Mouse (Mus musculus) gastrocnemius, postnatal 14 days (tissue): ENCODE data around the gene Smad3. TPM values are rescaled to one million over a fixed set of nuclear protein-coding genes. Genes with fewer than 3 reads are reported as not detected.

Experiments used
- DNase-seq: peaks from one replicate; pipeline ENCODE4 v3.0.0; 2021; ENCODE audit warnings: mixed read lengths
- intact Hi-C: fragments of 180-260 bp; cut with DNase I; formaldehyde crosslinking; loops from one replicate; pipeline ENCODE4 v1.15.1; 2025; ENCODE audit warnings: low total_unique reads
- total RNA-seq, 2 experiments: library from RNA; stranded (reverse); gene quantifications; 2 replicates each; pipeline ENCODE4 v1.2.3; 2021

The Smad3 gene
- total RNA-seq, 2 experiments from 2014 or later, result 39.3 to 40.2 TPM

DNA sequence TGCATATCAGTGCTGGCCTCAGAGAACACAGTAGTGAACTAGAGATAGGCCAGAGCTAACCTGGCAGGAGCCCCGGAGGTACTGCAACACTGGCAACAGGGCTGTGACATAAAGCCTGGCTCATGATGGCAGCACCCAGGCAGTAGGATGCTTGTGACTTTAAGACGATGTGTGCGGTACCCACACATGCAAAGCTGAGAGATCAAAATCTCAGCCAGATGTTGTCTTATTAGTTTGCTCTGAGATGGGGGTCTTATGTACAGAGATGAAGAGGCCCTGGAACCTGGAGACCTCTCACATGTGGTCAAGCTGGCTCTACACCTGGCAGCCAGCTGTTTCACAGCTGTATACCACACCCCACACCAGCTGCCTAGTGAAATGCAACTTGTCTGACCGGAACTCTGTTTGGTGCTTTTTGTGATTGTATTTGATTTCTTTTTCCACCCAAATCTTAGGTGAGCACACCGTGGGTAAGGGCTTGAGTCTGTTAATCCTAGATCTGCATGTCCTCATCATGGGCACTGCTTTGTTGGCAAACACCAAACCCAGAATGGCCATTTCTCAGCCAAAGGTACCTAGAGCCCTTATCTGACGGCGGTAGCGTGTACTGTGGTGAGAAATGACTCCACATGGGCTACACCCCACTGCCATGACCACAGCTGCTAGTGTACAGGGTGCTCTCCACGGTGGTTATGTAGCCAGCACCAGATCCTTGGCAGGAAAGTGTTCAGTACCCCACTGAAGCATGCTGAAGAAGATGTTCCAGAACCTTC, 49.8 kb downstream of the Smad3 start:
- no peak for DNase-seq
- intact Hi-C loops, result loop anchor here (5.0 kb wide), 1 partner anchor 44 kb away; no protein-coding TSS in a partner anchor

DNA sequence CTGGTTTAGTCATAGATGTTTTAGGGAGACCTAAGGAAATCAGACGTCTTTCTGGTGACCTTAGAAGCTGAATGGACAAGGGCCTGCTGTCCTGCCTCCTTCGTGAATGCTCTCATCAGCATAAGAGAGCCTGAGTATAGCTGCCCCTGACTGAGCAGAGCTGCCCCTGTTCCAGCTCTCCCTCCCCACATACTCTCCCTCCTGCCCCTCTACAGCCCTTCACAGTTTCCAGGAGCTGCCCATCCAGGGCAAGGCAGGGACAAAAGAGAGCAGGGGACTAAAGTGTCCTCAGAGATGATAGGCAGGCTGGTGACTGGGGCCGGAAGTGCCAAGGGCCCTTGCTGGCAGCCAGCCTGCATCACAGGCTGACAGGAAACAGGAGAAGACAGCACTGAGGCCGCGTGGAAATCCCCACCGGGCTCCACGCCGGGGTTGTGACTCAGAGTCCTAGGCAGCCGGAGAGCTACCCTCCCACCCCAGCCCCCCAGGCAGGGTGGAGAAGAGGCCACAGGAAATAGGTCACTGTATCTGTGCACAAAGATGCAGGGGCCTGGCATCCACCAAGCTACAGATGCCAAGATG, 51.6 kb downstream of the Smad3 start:
- intact Hi-C loops, result loop anchor here (5.0 kb wide), 1 partner anchor 46 kb away; no protein-coding TSS in a partner anchor
- DNase-seq, result peak; percentile 88

GRCm38 (mm10) chr9:63704979-63705751, 52.6 kb downstream of the Smad3 start:
- no peak for DNase-seq
- intact Hi-C loops, result loop anchor here (5.0 kb wide), 1 partner anchor 47 kb away; no protein-coding TSS in a partner anchor

- intact Hi-C loops, result no loop called here
- no peak for DNase-seq
These were observed 53.7 kb downstream of the Smad3 start for GRCm38 (mm10) chr9:63704131-63704530.

- DNase-seq, result no peak
- intact Hi-C loops, result no loop called here
These were observed 54.5 kb downstream of the Smad3 start for GRCm38 (mm10) chr9:63703236-63703785.

- intact Hi-C loops, result no loop called here
- DNase-seq, result peak; percentile 69
These were observed 55.2 kb downstream of the Smad3 start for GRCm38 (mm10) chr9:63702502-63703013.

GRCm38 (mm10) chr9:63701957-63702309, 55.9 kb downstream of the Smad3 start:
- intact Hi-C loops, result no loop called here
- no peak for DNase-seq

GRCm38 (mm10) chr9:63701258-63701956, 56.4 kb downstream of the Smad3 start:
- intact Hi-C loops, result no loop called here
- peak; percentile 19 for DNase-seq

GRCm38 (mm10) chr9:63699145-63699544, 58.6 kb downstream of the Smad3 start:
- DNase-seq, result no peak
- intact Hi-C loops, result no loop called here

- intact Hi-C loops, result no loop called here
- no peak for DNase-seq
These were observed 59.3 kb downstream of the Smad3 start for GRCm38 (mm10) chr9:63698320-63699045.

DNA sequence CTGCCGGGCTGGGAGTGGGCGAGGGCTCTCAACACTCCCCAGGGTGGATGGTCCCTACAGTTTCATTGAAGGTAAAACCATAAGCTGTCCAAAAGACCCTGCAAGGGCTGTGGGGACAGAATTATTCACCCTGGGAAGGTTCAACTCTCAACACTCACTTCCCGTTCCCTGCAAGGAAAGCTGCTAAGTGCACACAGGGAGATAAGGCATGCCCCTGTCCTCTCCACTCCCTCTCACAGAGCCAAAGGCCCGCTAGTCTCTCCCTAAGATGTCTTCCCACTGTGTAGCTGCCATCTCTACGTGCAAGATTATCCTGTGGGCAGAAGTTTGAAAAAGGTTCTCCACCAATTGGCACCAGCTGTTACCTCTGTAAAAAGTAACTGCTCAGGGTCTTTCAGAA, 60.2 kb downstream of the Smad3 start:
- intact Hi-C loops, result no loop called here
- DNase-seq, result no peak

- intact Hi-C loops, result no loop called here
- no peak for DNase-seq
These were observed 61.2 kb downstream of the Smad3 start for GRCm38 (mm10) chr9:63696463-63697105.

- intact Hi-C loops, result no loop called here
- DNase-seq, result no peak
These were observed 65.8 kb downstream of the Smad3 start for GRCm38 (mm10) chr9:63691960-63692359.

- intact Hi-C loops, result no loop called here
- no peak for DNase-seq
These were observed 67.3 kb downstream of the Smad3 start for GRCm38 (mm10) chr9:63690511-63690910.

GRCm38 (mm10) chr9:63687413-63688015, 70.3 kb downstream of the Smad3 start:
- intact Hi-C loops, result no loop called here
- no peak for DNase-seq

DNA sequence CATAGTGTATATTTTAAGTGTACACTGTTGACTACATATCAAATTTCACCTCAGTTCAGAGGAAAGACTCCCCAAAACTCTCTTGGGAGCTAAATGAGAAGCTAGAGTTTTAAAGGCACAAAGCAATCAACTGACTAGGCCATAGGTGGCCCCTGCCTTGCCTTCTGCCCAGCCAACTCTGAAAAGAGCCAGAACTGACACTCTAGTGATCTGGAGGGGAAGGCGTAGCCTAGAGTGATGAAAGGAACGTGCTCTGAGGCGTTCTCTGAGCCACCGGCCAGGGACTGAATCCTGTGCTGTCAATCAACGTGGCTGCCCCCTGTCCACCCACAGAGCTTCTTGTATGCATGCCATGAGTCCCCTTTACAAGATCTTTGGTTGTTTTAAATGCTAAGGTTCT, 72.4 kb downstream of the Smad3 start:
- intact Hi-C loops, result no loop called here

GRCm38 (mm10) chr9:63684277-63684676, 73.5 kb downstream of the Smad3 start:
- DNase-seq, result no peak
- intact Hi-C loops, result no loop called here

More for the DNA sequence above, 72.4 kb downstream of the Smad3 start:
- no peak for DNase-seq

DNA sequence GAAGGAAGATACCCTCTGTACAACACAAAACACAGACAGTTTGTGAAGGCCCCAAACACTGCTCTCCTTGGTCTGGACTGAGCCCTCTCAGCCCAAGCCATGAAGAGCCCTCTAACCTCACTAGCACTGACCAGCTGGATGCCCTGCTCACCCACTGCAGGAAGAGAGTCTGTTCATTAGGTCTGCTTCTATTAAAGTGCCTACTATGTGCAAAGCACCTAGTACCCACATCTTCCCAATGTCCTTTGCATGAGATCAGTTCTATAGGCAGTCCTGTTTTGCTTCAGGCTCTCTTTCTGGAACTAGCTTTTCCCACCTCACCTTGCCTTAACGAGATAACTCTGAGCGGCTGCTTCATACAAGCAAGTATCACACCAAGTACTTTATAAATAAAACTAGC, 74.9 kb downstream of the Smad3 start:
- intact Hi-C loops, result no loop called here
- DNase-seq, result no peak
